Mouse (Mus musculus): Measurements from ENCODE around the gene Icam2.
A peak's percentile ranks its signal among the peaks of the same experiment; 100 is the strongest.
"Not testable (repeated sequence)": the region's sequence is repeated elsewhere in the genome, so short reads cannot be mapped to it uniquely, and the experiment has no call there.

Gene Icam2

DNA sequence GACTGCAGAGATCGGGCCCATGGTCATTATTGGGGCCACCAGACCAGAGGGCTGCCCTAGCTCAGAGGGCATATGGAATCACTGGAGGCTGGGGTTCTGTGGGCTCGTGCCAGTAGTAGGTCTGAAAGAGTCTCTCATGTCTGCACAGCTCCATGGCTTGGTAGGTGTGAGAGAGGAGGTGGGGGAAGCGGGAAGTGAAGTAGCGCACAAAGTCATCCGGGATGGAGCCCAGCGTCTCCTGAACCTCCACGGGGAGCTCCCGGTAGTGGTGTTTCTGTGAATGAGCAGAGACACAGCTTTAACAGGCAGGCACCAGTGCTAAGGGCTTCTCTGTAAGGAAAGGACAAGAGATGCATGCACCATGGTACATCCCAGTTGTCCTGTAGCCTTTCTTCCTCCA lies 10.6 kb upstream of the Icam2 start:
- H3K27me3 ChIP-seq (ENCODE audit: insufficient read depth, low read length) = no peaks in the 10 kb centered on the region
- no peaks in the 10 kb centered on the region for H3K9me3 ChIP-seq (ENCODE audit: low read length)
- H3K4me3 ChIP-seq (replicated peaks; ENCODE audit: low read length) = no peak overlapping the region
- no peak for TF ChIP-seq POU5F1 (IDR thresholded peaks at IDR 0.05; ENCODE audit: borderline replicate concordance, low read length)
- TF ChIP-seq CTCF (conservative IDR thresholded peaks at IDR 0.05; ENCODE audit: low read length) = no peak
- no peak for TF ChIP-seq NANOG (IDR thresholded peaks at IDR 0.05; ENCODE audit: borderline replicate concordance, low read length)
- H3K4me1 ChIP-seq (replicated peaks; ENCODE audit: low read depth, low read length) = peaks cover 3% of the 10 kb centered on the region
- H3K36me3 ChIP-seq (ENCODE audit: insufficient read depth, low read length) = peaks cover 48% of the 10 kb centered on the region

DNA sequence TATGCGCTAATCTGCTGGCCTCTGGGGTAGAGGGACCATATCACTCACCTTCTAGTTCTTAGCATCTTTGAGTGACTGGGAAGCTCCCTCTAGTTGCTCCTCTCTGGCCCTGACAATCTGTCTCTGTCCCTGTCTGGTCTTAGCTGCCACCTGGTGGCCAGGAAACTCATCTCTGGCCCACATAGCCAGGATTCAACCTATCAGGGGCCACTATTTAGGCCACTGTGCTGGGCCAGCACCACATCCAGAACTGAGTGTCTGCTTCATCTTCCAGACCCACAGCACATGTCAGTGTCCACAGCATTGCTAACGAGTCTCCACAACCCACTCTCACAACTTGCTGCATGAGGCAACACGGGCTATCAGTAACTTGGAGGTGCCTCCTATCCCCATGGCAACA lies 9.8 kb upstream of the Icam2 start:
- no peaks in the 10 kb centered on the region for H3K27me3 ChIP-seq (ENCODE audit: insufficient read depth, low read length)

DNA sequence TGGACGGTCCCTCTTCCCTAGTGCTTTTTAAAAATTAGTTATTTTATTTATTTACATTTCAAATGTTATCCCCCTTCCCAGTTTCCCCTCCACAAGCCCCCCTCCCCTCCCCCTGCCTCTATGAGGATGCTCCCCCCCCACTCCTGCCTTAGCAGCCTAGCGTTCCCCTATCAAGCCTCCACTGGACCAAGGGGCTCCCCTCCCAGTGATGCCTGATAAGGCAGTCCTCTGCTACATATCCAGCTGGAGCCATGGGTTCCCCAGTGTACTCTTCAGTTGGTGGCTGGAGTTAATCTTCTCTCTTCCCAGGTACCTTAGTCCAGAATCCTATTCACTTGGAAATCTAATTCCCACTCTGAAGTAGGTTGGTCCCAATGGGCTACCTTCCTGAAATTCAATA lies 6.2 kb upstream of the Icam2 start:
- H3K4me3 ChIP-seq (replicated peaks; ENCODE audit: low read length); H3K9me3 ChIP-seq (ENCODE audit: low read length); H3K27me3 ChIP-seq (ENCODE audit: insufficient read depth, low read length): not testable (repeated sequence)
- H3K36me3 ChIP-seq (ENCODE audit: insufficient read depth, low read length) = peaks cover 21% of the 10 kb centered on the region
- peaks cover 18% of the 10 kb centered on the region for H3K4me1 ChIP-seq (replicated peaks; ENCODE audit: low read depth, low read length)

More for the DNA sequence above, 9.8 kb upstream of the Icam2 start:
- no peak overlapping the region for H3K4me3 ChIP-seq (replicated peaks; ENCODE audit: low read length)
- peaks cover 11% of the 10 kb centered on the region for H3K4me1 ChIP-seq (replicated peaks; ENCODE audit: low read depth, low read length)
- TF ChIP-seq POU5F1 (IDR thresholded peaks at IDR 0.05; ENCODE audit: borderline replicate concordance, low read length) = no peak
- peak; percentile 26; the same call in 1 of the 2 replicates for TF ChIP-seq CTCF (conservative IDR thresholded peaks at IDR 0.05; ENCODE audit: low read length)
- H3K9me3 ChIP-seq (ENCODE audit: low read length) = no peaks in the 10 kb centered on the region
- H3K36me3 ChIP-seq (ENCODE audit: insufficient read depth, low read length) = peaks cover 41% of the 10 kb centered on the region

DNA sequence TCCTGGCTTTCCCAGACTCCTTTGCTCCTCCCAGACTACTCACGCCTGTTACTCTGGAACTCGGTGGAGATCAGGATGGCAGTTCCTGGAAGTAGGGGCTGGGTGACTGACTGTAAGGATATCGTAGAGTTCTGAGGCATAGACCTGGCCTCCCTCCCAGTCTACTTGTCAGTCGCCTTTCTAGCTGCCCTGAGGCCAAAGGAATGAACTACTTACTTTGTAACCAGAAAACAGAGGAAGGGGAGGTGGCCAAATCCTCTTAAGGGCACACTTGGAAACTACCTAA lies 5.4 kb upstream of the Icam2 start:
- H3K9me3 ChIP-seq (ENCODE audit: low read length) = no peaks in the 10 kb centered on the region

DNA sequence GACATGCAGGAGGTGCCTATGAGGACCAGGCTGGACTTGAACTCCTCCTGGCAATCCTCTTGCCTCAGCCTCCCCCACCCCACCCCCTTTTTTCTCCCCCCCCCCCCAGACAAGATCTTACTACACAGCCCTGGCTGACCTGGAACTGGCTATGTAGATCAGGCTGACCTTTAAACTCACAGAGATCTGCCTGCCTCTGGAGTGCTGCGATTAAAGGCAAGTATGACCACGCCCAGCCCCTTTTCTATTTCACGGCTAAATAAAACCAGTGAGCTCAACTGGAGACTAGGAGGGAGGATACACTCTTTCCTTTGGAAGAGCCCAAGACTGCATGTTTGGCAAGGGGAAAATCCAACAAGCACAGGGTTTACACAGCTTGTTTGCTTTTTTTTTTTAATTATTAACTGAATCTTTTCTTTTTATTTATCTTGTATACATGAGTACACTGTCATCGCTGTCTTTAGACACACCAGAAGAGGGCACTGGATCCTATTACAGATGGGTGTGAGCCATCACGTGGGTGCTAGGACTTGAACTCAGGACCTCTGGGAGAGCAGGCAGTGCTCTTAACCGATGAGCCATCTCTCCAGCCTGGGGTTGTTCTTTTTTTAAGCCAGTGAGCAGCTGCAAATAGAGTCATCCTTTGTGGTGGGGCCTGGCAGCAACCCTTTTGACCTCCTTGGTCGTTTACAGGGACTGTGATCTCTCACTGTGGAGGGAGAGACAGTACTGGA lies 4.9 kb upstream of the Icam2 start:
- TF ChIP-seq CTCF (conservative IDR thresholded peaks at IDR 0.05; ENCODE audit: low read length) = no peak
- no peak for TF ChIP-seq NANOG (IDR thresholded peaks at IDR 0.05; ENCODE audit: borderline replicate concordance, low read length)
- no peak for TF ChIP-seq POU5F1 (IDR thresholded peaks at IDR 0.05; ENCODE audit: borderline replicate concordance, low read length)
- H3K9me3 ChIP-seq (ENCODE audit: low read length) = no peaks in the 10 kb centered on the region
- H3K4me3 ChIP-seq (replicated peaks; ENCODE audit: low read length) = no peak overlapping the region
- peaks cover 24% of the 10 kb centered on the region for H3K4me1 ChIP-seq (replicated peaks; ENCODE audit: low read depth, low read length)
- no peaks in the 10 kb centered on the region for H3K27me3 ChIP-seq (ENCODE audit: insufficient read depth, low read length)
- peaks cover 8% of the 10 kb centered on the region; the same call in 1 of the 2 replicates for H3K36me3 ChIP-seq (ENCODE audit: insufficient read depth, low read length)

More for the DNA sequence above, 5.4 kb upstream of the Icam2 start:
- H3K4me1 ChIP-seq (replicated peaks; ENCODE audit: low read depth, low read length) = peaks cover 18% of the 10 kb centered on the region
- TF ChIP-seq POU5F1 (IDR thresholded peaks at IDR 0.05; ENCODE audit: borderline replicate concordance, low read length) (no peak), NANOG (IDR thresholded peaks at IDR 0.05; ENCODE audit: borderline replicate concordance, low read length) (no peak), CTCF (conservative IDR thresholded peaks at IDR 0.05; ENCODE audit: low read length) (no peak)
- peaks cover 13% of the 10 kb centered on the region for H3K36me3 ChIP-seq (ENCODE audit: insufficient read depth, low read length)
- H3K4me3 ChIP-seq (replicated peaks; ENCODE audit: low read length) = no peak overlapping the region
- no peaks in the 10 kb centered on the region for H3K27me3 ChIP-seq (ENCODE audit: insufficient read depth, low read length)

DNA sequence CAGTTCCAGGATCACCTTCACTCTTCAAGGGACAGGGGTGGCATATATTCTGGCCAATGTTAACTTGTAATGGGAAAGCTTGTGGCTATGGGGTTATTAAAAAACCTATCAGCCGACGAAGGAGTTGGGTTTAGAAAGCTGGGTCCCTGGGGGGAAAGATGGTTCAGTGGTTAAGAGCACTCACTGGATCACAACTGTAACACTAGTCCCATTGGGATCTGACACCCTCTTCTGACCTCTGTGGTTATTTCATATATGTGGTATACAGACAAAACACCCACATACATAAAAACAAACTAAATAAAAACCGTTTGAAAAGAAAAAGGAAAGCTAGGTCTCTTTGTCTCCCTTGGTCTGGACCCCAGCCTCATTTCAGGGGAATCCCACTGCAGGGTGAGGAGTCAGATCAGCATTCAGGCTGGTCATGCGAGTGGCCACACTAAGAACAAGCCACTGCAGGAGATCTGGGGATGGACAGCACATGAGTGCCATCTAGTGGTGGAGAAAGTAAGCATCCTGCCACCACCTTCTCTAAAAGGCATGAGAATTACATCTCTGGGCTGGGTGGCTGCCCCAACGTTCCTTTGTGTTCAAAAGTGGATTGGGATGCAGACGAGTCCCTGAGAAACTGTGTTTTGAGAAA lies 3.8 kb upstream of the Icam2 start:
- no peaks in the 10 kb centered on the region for H3K9me3 ChIP-seq (ENCODE audit: low read length)
- TF ChIP-seq CTCF (conservative IDR thresholded peaks at IDR 0.05; ENCODE audit: low read length) (peak; percentile 78), NANOG (IDR thresholded peaks at IDR 0.05; ENCODE audit: borderline replicate concordance, low read length) (no peak)

DNA sequence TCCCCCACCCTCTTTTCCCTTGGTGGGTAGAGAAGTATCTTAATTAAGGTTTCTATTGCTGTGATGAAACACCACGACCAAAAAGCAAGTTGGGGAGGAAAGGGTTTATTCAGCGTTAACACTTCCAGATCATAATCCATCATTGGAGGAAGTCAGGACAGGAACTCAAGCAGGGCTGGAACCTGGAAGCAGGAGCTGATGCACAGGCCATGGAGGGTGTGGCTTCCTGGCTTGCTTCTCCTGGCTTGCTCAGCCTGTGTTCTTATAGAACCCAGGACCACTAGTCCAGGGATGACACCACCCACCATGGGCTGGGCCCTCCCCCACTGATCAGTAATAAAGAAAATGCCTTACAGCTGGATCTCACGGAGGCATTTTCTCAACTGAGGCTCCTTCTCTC lies 2.9 kb upstream of the Icam2 start:
- TF ChIP-seq POU5F1 (IDR thresholded peaks at IDR 0.05; ENCODE audit: borderline replicate concordance, low read length) (no peak), NANOG (IDR thresholded peaks at IDR 0.05; ENCODE audit: borderline replicate concordance, low read length) (no peak), CTCF (conservative IDR thresholded peaks at IDR 0.05; ENCODE audit: low read length) (no peak)
- no peaks in the 10 kb centered on the region for H3K9me3 ChIP-seq (ENCODE audit: low read length)
- no peaks in the 10 kb centered on the region for H3K27me3 ChIP-seq (ENCODE audit: insufficient read depth, low read length)
- H3K36me3 ChIP-seq (ENCODE audit: insufficient read depth, low read length) = no peaks in the 10 kb centered on the region
- peaks cover 29% of the 10 kb centered on the region for H3K4me1 ChIP-seq (replicated peaks; ENCODE audit: low read depth, low read length)
- H3K4me3 ChIP-seq (replicated peaks; ENCODE audit: low read length) = no peak overlapping the region

More for the DNA sequence above, 3.8 kb upstream of the Icam2 start:
- Histone ChIP-seq H3K4me3 (replicated peaks; ENCODE audit: low read length) (no peak overlapping the region), H3K36me3 (ENCODE audit: insufficient read depth, low read length) (0 out of 2 replicates have a peak, but pooled peaks cover 2% of the 10 kb centered on the region), H3K27me3 (ENCODE audit: insufficient read depth, low read length) (no peaks in the 10 kb centered on the region), H3K4me1 (replicated peaks; ENCODE audit: low read depth, low read length) (peaks cover 29% of the 10 kb centered on the region)

DNA sequence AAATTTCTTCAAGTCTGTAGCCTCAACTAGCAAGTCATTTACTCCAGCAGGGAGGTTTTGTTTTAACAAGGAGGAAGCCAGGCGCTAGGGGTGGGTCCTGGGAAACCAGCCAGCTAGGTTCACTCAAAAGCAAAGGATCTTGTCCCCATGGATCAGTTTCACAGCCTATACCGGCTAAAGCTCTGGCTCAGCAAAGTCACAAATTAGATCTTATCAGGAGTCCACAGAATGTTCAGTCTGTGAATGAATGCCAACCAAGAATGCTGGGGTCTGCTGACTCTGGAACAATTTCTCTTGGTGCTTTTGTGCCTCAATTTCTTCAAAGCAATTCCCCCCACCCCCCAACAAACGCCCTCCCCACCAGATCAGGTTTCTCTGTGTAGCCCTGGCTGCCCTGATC lies 1.7 kb upstream of the Icam2 start:
- TF ChIP-seq POU5F1 (IDR thresholded peaks at IDR 0.05; ENCODE audit: borderline replicate concordance, low read length) (no peak), NANOG (IDR thresholded peaks at IDR 0.05; ENCODE audit: borderline replicate concordance, low read length) (no peak), CTCF (conservative IDR thresholded peaks at IDR 0.05; ENCODE audit: low read length) (no peak)
- Histone ChIP-seq H3K4me1 (replicated peaks; ENCODE audit: low read depth, low read length) (peaks cover 29% of the 10 kb centered on the region), H3K27me3 (ENCODE audit: insufficient read depth, low read length) (no peaks in the 10 kb centered on the region), H3K4me3 (replicated peaks; ENCODE audit: low read length) (no peak overlapping the region), H3K9me3 (ENCODE audit: low read length) (no peaks in the 10 kb centered on the region), H3K36me3 (ENCODE audit: insufficient read depth, low read length) (no peaks in the 10 kb centered on the region)

DNA sequence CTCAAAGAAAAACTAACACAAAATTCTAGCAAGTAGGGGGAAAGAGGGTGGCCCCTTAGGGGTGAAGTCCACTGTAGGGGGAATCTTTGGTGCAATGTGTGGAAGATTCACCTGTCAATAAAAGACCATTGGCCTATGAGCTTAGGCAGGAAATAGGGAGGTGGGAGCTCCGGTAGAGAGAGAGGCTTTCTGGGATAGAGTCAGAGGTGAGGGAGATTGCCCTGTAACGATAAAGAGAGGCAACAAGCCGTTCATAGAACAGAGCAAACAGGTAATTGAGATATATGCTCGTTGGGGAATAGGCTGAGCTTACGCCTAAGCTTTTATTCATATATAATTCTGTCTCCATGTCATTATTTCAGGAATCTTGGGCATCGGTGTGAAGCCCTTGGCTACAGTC lies 855 bp downstream of the Icam2 start:
- H3K4me3 ChIP-seq (replicated peaks; ENCODE audit: low read length) = peak overlapping the region; percentile 52
- no peaks in the 10 kb centered on the region for H3K36me3 ChIP-seq (ENCODE audit: insufficient read depth, low read length)
- H3K4me1 ChIP-seq (replicated peaks; ENCODE audit: low read depth, low read length) = peaks cover 12% of the 10 kb centered on the region
- no peaks in the 10 kb centered on the region for H3K27me3 ChIP-seq (ENCODE audit: insufficient read depth, low read length)
- TF ChIP-seq POU5F1 (IDR thresholded peaks at IDR 0.05; ENCODE audit: borderline replicate concordance, low read length) = no peak
- TF ChIP-seq CTCF (conservative IDR thresholded peaks at IDR 0.05; ENCODE audit: low read length) = no peak
- no peak for TF ChIP-seq NANOG (IDR thresholded peaks at IDR 0.05; ENCODE audit: borderline replicate concordance, low read length)
- no peaks in the 10 kb centered on the region for H3K9me3 ChIP-seq (ENCODE audit: low read length)
